Mouse (Mus musculus) bone marrow macrophage, adult 2 months (primary cell): ENCODE measurements at regions not wholly inside any gene's neighbourhood (a gene's known extent, or its start where the extent isn't known, plus 50 kb on each side); places are given as distances from the start of the nearest gene placed in this dataset.

ENCODE experiments used
- CTCF ChIP-seq: IDR thresholded peaks from 2 replicates; pipeline ENCODE4 v1.5.1; 2012; ENCODE audit warnings: low read depth, mild to moderate bottlenecking, low read length, moderate library complexity
- POLR2A ChIP-seq: IDR thresholded peaks from 2 replicates; pipeline ENCODE4 v1.6.1; 2012; ENCODE audit warnings: mild to moderate bottlenecking, low read depth, low read length, borderline replicate concordance

DNA sequence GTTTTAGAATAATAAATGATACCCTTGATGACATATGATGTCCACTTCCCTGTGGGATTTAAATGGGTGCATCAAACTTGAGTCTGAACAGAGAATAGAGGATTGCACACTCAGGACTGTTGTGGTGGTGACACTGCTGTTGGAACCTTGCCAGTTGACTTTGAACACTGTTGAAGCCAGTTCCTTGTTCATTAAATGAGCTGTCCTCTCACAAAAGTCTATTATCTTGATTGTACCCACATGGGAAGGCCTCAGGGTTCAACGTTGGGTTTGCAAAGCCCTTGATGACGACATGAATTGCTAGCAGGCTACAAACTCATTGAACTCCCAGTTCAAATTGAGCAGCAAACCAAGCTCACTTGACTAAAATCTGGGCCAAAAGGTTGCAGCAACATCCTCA, 237.3 kb upstream of the Atp2b1 start:
- TF ChIP-seq CTCF (no peak), POLR2A (no peak)
